Mouse (Mus musculus): Measurements from ENCODE around the gene Ppm1l.
A peak's percentile ranks its signal among the peaks of the same experiment; 100 is the strongest.

Gene Ppm1l

GRCm38 (mm10) chr3:69340486-69340885 is 23.8 kb downstream of the Ppm1l start:
- DNase-seq = no peak

- DNase-seq = no peak
These were observed 24.3 kb downstream of the Ppm1l start for GRCm38 (mm10) chr3:69340971-69341370.

GRCm38 (mm10) chr3:69341514-69341913 is 24.9 kb downstream of the Ppm1l start:
- no peak for DNase-seq

- no peak for DNase-seq
These were observed 25.7 kb downstream of the Ppm1l start for GRCm38 (mm10) chr3:69342247-69342921.

GRCm38 (mm10) chr3:69343124-69343523 is 26.5 kb downstream of the Ppm1l start:
- no peak for DNase-seq

GRCm38 (mm10) chr3:69346514-69346913 is 29.9 kb downstream of the Ppm1l start:
- no peak for DNase-seq

GRCm38 (mm10) chr3:69348197-69348920 is 31.7 kb downstream of the Ppm1l start:
- peak in 1 of 2 experiments; percentile 29 for DNase-seq

- no peak for DNase-seq
These were observed 32.2 kb downstream of the Ppm1l start for GRCm38 (mm10) chr3:69348921-69349237.

GRCm38 (mm10) chr3:69349973-69350372 is 33.3 kb downstream of the Ppm1l start:
- peak; percentile 89 for DNase-seq

- DNase-seq = no peak
These were observed 35.5 kb downstream of the Ppm1l start for GRCm38 (mm10) chr3:69352194-69352593.

- DNase-seq = no peak
These were observed 38.0 kb downstream of the Ppm1l start for GRCm38 (mm10) chr3:69354681-69355080.

GRCm38 (mm10) chr3:69356078-69356665 is 39.5 kb downstream of the Ppm1l start:
- DNase-seq = no peak

GRCm38 (mm10) chr3:69356781-69357180 is 40.1 kb downstream of the Ppm1l start:
- no peak for DNase-seq

- DNase-seq = peak in 1 of 2 experiments; percentile 39
These were observed 41.4 kb downstream of the Ppm1l start for GRCm38 (mm10) chr3:69357897-69358619.

- no peak for DNase-seq
These were observed 41.9 kb downstream of the Ppm1l start for GRCm38 (mm10) chr3:69358620-69358964.

GRCm38 (mm10) chr3:69360263-69360895 is 43.7 kb downstream of the Ppm1l start:
- DNase-seq = no peak

GRCm38 (mm10) chr3:69361487-69362349 is 45.1 kb downstream of the Ppm1l start:
- peak; percentile 88 to 91 for DNase-seq

GRCm38 (mm10) chr3:69362350-69362790 is 45.7 kb downstream of the Ppm1l start:
- DNase-seq = peak; percentile 67 to 72

GRCm38 (mm10) chr3:69362906-69363305 is 46.2 kb downstream of the Ppm1l start:
- no peak for DNase-seq

- peak in 1 of 2 experiments; percentile 51 for DNase-seq
These were observed 47.5 kb downstream of the Ppm1l start for GRCm38 (mm10) chr3:69364151-69364550.

GRCm38 (mm10) chr3:69367916-69368315 is 51.3 kb downstream of the Ppm1l start:
- DNase-seq = no peak

GRCm38 (mm10) chr3:69372731-69373130 is 56.1 kb downstream of the Ppm1l start:
- peak in 1 of 2 experiments; percentile 31 for DNase-seq

All from cerebellum, postnatal 10 days (tissue).